Mouse (Mus musculus): ENCODE measurements around the gene Fah. TPM values are rescaled to one million over a fixed set of nuclear protein-coding genes. Genes with fewer than 3 reads are reported as not detected.

Gene Fah
- polyA plus RNA-seq, 1 experiment from 2014 or later, result 78.8 TPM

DNA sequence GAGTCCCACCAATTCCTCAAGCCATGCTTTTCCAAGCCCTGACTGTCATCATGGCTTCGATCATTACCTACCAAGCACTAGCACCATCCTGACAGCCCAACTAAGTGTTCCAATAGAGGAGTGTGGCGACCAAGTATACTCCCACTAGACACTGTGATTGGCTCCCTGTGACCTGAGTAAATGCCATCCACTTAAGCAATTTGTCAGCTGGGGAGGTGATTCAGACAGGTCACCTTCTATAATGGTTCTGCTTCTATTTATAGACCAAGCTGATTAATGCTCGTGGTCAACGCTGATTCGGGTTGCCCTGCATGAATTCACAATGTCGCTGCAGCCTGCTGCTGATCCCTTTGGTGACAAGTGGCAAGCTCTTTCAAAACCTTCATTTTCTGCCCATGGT lies 40.3 kb downstream of the Fah start:
- 59% methylated on average over 6 of the region's 6 CpGs for WGBS (ENCODE audit: insufficient replicate concordance)
- Histone ChIP-seq H3K27me3 (no peaks in the 10 kb centered on the region), H3K4me1 (replicated peaks) (no peaks in the 10 kb centered on the region), H3K9ac (no peak overlapping the region), H3K36me3 (replicated peaks) (no peaks in the 10 kb centered on the region), H3K4me3 (replicated peaks) (no peak overlapping the region), H3K4me2 (no peak overlapping the region), H3K9me3 (replicated peaks) (no peaks in the 10 kb centered on the region), H3K27ac (replicated peaks) (no peak overlapping the region)
- ATAC-seq (ENCODE audit: insufficient read depth), result no peak

DNA sequence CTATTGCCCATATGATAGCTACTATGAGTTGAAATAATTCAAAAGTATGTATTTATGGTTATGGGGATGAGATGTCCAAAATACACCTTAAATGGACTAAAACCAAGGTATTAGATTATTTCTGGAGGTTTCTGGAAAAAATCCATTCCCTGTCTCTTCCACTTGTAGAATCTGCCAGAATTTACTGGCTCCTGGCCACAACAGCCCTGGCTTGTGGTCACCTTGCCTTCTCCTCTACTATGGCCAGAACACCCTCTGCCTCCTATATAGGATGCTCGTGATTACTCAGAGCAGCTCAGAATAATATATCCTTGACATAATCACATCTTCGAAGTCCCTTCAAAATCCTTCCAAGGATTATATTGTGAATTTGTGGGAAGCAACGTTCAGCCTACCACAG lies 42.3 kb downstream of the Fah start:
- Histone ChIP-seq H3K36me3 (replicated peaks) (no peaks in the 10 kb centered on the region), H3K27ac (replicated peaks) (no peak overlapping the region), H3K27me3 (no peaks in the 10 kb centered on the region), H3K9ac (no peak overlapping the region), H3K4me3 (replicated peaks) (no peak overlapping the region), H3K9me3 (replicated peaks) (no peaks in the 10 kb centered on the region), H3K4me1 (replicated peaks) (no peaks in the 10 kb centered on the region), H3K4me2 (no peak overlapping the region)
- WGBS (ENCODE audit: insufficient replicate concordance), result 59% methylated on average over 3 of the region's 3 CpGs
- ATAC-seq (ENCODE audit: insufficient read depth), result no peak

DNA sequence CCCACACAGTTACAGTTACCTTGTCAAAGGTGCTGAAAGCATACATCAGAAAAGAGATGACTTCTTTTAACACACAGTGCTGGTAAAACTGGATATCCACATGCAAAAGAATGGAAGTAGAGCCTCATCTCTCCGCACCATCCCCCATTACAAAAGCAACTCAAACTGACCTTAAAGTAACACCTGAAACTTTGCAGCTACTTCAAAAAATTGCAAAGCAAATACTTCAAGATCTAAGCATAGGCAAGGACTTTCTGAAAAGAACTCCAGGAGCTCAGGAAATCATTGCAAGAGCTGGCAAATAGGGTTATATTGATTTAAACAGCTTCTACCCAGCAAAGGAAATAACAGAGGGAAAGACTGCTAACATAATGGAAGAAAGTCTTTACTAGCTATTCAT lies 46.0 kb downstream of the Fah start:
- H3K9ac ChIP-seq, result no peak overlapping the region
- H3K4me2 ChIP-seq, result no peak overlapping the region
- H3K27me3 ChIP-seq, result no peaks in the 10 kb centered on the region
- ATAC-seq (ENCODE audit: insufficient read depth), result no peak
- no peaks in the 10 kb centered on the region for H3K36me3 ChIP-seq (replicated peaks)
- no peaks in the 10 kb centered on the region for H3K9me3 ChIP-seq (replicated peaks)
- H3K27ac ChIP-seq (replicated peaks), result no peak overlapping the region
- no peaks in the 10 kb centered on the region for H3K4me1 ChIP-seq (replicated peaks)
- H3K4me3 ChIP-seq (replicated peaks), result no peak overlapping the region
- WGBS (ENCODE audit: insufficient replicate concordance), result 71% methylated on average over 1 of the region's 1 CpGs

DNA sequence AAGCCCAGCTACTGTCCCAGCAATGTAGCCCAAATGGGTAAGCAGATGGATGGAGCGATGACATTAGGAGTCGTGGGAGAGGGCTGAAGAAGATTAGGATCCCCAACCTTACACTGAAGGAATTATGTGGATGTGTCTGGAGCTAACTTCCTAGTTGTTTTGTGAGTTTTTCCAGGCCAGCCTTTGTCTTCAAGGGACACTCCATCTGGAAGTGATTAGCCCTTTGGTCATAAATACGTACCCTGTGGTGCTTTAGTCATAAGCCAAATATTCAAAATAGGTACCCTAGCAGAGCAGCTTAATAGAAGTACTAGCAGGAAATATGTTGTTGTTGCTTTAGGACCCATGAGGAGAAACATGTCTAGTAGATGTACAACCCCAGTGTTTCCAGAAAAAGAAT lies 49.2 kb downstream of the Fah start:
- Histone ChIP-seq H3K9me3 (replicated peaks) (no peaks in the 10 kb centered on the region), H3K36me3 (replicated peaks) (no peaks in the 10 kb centered on the region), H3K9ac (no peak overlapping the region), H3K27me3 (no peaks in the 10 kb centered on the region), H3K27ac (replicated peaks) (no peak overlapping the region), H3K4me2 (no peak overlapping the region), H3K4me3 (replicated peaks) (no peak overlapping the region), H3K4me1 (replicated peaks) (no peaks in the 10 kb centered on the region)
- 59% methylated on average over 3 of the region's 3 CpGs for whole genome bisulfite sequencing (ENCODE audit: insufficient replicate concordance)
- no peak for ATAC-seq (ENCODE audit: insufficient read depth)

DNA sequence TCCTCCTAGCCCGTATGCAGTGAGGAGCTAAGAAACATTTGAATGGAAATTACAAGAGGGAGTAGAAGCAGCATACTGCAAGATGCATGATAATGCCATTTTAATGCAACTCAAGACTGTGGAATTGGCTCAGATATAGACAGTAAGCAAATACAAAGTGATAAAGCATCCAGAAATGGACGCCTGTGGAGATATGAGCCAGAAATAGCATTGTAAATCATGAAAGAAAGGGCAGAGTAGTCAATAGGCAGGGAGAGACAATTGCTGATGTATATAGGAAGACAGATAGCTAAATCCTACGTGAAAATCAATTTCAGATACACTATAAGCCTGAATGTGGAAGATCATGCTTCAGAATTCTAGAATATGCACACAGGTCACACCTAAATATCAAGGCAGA lies 51.2 kb downstream of the Fah start:
- Histone ChIP-seq H3K27ac (replicated peaks) (no peak overlapping the region), H3K27me3 (no peaks in the 10 kb centered on the region), H3K4me1 (replicated peaks) (no peaks in the 10 kb centered on the region), H3K36me3 (replicated peaks) (no peaks in the 10 kb centered on the region), H3K4me3 (replicated peaks) (no peak overlapping the region), H3K9me3 (replicated peaks) (no peaks in the 10 kb centered on the region), H3K9ac (no peak overlapping the region), H3K4me2 (no peak overlapping the region)
- ATAC-seq (ENCODE audit: insufficient read depth), result no peak
- WGBS (ENCODE audit: insufficient replicate concordance), result 43% methylated on average over 3 of the region's 3 CpGs

DNA sequence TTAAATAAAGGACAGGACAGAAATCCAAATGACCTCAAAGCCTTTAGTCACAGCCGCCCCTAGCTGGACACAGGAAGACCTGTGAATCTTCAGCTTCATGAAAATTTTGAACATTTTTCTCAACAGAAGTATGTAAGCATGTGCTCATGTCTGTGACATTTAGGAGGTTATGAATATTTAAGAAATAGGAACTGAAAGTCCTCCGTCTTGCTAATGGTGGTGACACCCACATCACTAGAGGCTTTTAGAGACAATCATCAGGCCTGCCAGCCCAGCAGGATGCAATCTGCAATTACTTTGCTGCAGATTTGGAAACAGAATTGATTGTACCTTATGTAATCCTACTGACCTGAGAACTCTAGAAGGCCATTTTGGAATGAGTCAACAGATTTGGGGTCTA lies 55.0 kb downstream of the Fah start:
- no peaks in the 10 kb centered on the region for H3K9me3 ChIP-seq (replicated peaks)
- no peak overlapping the region for H3K9ac ChIP-seq
- no peaks in the 10 kb centered on the region for H3K27me3 ChIP-seq
- no peak overlapping the region for H3K27ac ChIP-seq (replicated peaks)
- H3K4me2 ChIP-seq, result no peak overlapping the region
- no peak overlapping the region for H3K4me3 ChIP-seq (replicated peaks)
- no peak for ATAC-seq (ENCODE audit: insufficient read depth)
- no peaks in the 10 kb centered on the region for H3K36me3 ChIP-seq (replicated peaks)
- 64% methylated on average over 2 of the region's 2 CpGs for WGBS (ENCODE audit: insufficient replicate concordance)
- H3K4me1 ChIP-seq (replicated peaks), result no peaks in the 10 kb centered on the region

DNA sequence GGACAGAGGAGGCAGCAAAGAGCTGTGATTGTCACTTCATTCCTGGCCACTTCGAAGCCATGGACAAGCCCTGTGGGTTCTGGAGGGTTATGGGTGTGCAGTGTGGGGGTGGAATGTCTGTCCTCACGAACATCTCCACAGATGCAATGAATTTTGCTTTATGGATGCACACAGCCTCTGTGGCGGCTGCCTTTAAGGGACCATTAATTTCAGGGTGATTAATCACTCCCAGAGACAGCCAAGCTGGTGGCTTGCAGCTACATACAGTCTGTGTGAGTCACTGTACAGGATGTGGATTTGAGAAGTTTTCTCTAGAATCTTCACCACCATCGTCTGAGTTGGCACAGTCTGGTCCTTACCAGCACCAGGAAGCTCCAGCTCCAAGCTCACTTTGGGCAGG lies 59.9 kb downstream of the Fah start:
- Histone ChIP-seq H3K27ac (replicated peaks) (no peak overlapping the region), H3K9ac (no peak overlapping the region), H3K4me2 (no peak overlapping the region), H3K9me3 (replicated peaks) (no peaks in the 10 kb centered on the region), H3K4me1 (replicated peaks) (no peaks in the 10 kb centered on the region), H3K27me3 (no peaks in the 10 kb centered on the region), H3K4me3 (replicated peaks) (no peak overlapping the region), H3K36me3 (replicated peaks) (no peaks in the 10 kb centered on the region)
- no peak for ATAC-seq (ENCODE audit: insufficient read depth)
- WGBS (ENCODE audit: insufficient replicate concordance), result 35% methylated on average over 4 of the region's 4 CpGs

DNA sequence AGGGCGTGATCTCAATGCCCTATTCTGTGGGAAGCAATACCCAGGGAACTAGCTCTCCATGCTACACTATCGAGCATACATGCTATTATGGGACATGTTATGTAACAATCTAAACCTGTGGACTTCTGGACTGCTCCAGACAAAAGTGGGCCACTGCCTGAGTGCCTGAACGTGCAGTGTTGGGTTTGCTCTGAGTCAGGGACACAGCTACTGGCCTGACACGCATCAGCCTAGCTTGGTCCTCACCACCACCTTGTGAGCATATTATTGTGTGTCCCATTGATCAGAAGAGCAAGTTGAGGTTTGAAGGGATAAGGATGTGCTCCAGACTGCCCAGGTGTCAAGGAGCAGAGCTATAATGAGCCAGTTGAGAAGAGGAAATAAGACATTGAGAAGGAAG lies 61.6 kb downstream of the Fah start:
- no peak overlapping the region for H3K27ac ChIP-seq (replicated peaks)
- ATAC-seq (ENCODE audit: insufficient read depth), result no peak
- no peaks in the 10 kb centered on the region for H3K27me3 ChIP-seq
- no peak overlapping the region for H3K4me2 ChIP-seq
- no peak overlapping the region for H3K4me3 ChIP-seq (replicated peaks)
- 46% methylated on average over 4 of the region's 4 CpGs for WGBS (ENCODE audit: insufficient replicate concordance)
- no peaks in the 10 kb centered on the region for H3K4me1 ChIP-seq (replicated peaks)
- H3K36me3 ChIP-seq (replicated peaks), result no peaks in the 10 kb centered on the region
- H3K9me3 ChIP-seq (replicated peaks), result no peaks in the 10 kb centered on the region
- H3K9ac ChIP-seq, result no peak overlapping the region

Other genes with a start within 250 kb of the Fah start
- gene Arnt2, start 196.5 kb downstream of the Fah start, polyA plus RNA-seq (2015; fragmentation: Nextera tagmentation; extraction: Ambion mirVana), result 0.15 and 0.16 TPM in 2 replicates
- 0.02 and 0.06 TPM in 2 replicates for gene Gm2115, start 77.8 kb downstream of the Fah start, polyA plus RNA-seq (2015; fragmentation: Nextera tagmentation; extraction: Ambion mirVana)
- 145 and 154 TPM in 2 replicates for gene Zfand6, start 83.2 kb upstream of the Fah start, polyA plus RNA-seq (2015; fragmentation: Nextera tagmentation; extraction: Ambion mirVana)
- gene Olfr291, start 246.8 kb upstream of the Fah start, polyA plus RNA-seq (2015; fragmentation: Nextera tagmentation; extraction: Ambion mirVana), result not detected in 2 replicates

All from liver, embryonic 15.5 days (tissue).